Mouse (Mus musculus) liver, embryonic 16.5 days (tissue): ENCODE measurements around the gene Syt8. TPM values are rescaled to one million over a fixed set of nuclear protein-coding genes. Genes with fewer than 3 reads are reported as not detected.

Source experiments
- polyA plus RNA-seq: library from polyadenylated mRNA; unstranded; fragments of >200 nt; fragmentation: Nextera tagmentation; extraction: Ambion mirVana; gene quantifications from 2 replicates; pipeline ENCODE4 v1.2.1, GENCODE M21; 2015

The Syt8 gene
- polyA plus RNA-seq, 1 experiment from 2014 or later, result 0.14 TPM

Other genes with a start within 250 kb of the Syt8 start
- gene Gm10153, start 244.5 kb upstream of the Syt8 start, polyA plus RNA-seq, result not detected in 2 replicates
- gene Krtap5-3, start 233.5 kb upstream of the Syt8 start, polyA plus RNA-seq, result not detected in 2 replicates
- not detected in 2 replicates for gene Gm7579, start 223.0 kb upstream of the Syt8 start, polyA plus RNA-seq
- gene Krtap5-5, start 204.9 kb upstream of the Syt8 start, polyA plus RNA-seq, result not detected in 2 replicates
- gene Gm40460, start 193.8 kb upstream of the Syt8 start, polyA plus RNA-seq, result not detected in 2 replicates
- not detected in 2 replicates for gene Gm2431, start 176.5 kb upstream of the Syt8 start, polyA plus RNA-seq
- gene Gm4559, start 160.5 kb upstream of the Syt8 start, polyA plus RNA-seq, result not detected in 2 replicates
- gene Krtap5-1, start 137.7 kb upstream of the Syt8 start, polyA plus RNA-seq, result not detected in 2 replicates
- gene Krtap5-4, start 131.3 kb upstream of the Syt8 start, polyA plus RNA-seq, result not detected in 2 replicates
- 1.6 and 2.0 TPM in 2 replicates for gene Ifitm10, start 61.1 kb upstream of the Syt8 start, polyA plus RNA-seq
- 1.4 and 1.8 TPM in 2 replicates for gene Gm49369, start 52.2 kb upstream of the Syt8 start, polyA plus RNA-seq
- 408 and 415 TPM in 2 replicates for gene Ctsd, start 46.8 kb upstream of the Syt8 start, polyA plus RNA-seq
- 17.8 and 41.4 TPM in 2 replicates for gene Tnni2, start 7.0 kb downstream of the Syt8 start, polyA plus RNA-seq
- 21.6 and 26.2 TPM in 2 replicates for gene Lsp1, start 26.0 kb downstream of the Syt8 start, polyA plus RNA-seq
- gene Tnnt3, start 64.0 kb downstream of the Syt8 start, polyA plus RNA-seq, result 13.0 and 31.5 TPM in 2 replicates
- 10.9 and 11.4 TPM in 2 replicates for gene Mrpl23, start 97.8 kb downstream of the Syt8 start, polyA plus RNA-seq
- 602 and 693 TPM in 2 replicates for gene Igf2, start 232.0 kb downstream of the Syt8 start, polyA plus RNA-seq
- gene Gm49394, start 235.1 kb downstream of the Syt8 start, polyA plus RNA-seq, result not detected in 2 replicates